Mouse (Mus musculus): ENCODE data around the gene Brat1.

The Brat1 gene

DNA sequence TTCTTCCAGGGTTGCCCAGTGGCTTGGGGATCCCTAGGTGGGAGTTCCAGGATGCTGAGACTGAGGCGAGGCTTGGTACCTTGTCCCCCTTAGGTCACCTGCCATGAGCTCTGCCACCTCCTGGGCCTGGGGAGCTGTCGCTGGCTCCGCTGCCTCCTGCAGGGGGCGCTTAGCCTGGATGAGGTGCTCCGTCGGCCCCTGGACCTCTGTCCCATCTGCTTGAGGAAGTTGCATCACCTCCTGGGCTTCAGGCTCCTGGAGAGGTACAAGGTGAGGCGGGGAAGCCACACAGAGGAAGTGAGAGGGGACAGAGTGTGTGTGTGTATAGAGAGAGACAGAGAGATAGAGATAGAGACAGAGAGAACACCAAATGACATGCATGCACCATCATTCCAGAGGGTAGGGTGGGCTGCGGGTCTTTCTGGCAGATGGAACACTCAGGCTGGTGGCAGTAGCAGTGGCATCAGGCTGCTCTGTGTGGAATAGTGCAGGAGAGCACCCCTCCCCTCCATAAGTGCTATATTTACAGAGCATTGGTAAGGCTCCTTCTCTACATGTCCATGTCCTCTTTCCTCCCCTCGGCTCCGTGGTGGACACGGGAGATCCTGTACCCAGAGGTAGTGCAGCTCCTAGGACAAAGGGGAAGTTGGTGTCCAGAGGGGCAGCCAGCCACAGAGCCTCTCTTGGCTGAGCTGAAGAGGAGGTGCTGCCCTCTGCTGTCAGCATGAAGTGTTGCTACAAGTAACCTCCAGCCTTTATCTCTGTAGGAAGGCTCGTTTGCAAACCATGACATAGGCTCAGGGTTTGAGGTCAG, 44.5 kb downstream of the Brat1 start:
- peak; percentile 85 to 89 for DNase-seq

DNA sequence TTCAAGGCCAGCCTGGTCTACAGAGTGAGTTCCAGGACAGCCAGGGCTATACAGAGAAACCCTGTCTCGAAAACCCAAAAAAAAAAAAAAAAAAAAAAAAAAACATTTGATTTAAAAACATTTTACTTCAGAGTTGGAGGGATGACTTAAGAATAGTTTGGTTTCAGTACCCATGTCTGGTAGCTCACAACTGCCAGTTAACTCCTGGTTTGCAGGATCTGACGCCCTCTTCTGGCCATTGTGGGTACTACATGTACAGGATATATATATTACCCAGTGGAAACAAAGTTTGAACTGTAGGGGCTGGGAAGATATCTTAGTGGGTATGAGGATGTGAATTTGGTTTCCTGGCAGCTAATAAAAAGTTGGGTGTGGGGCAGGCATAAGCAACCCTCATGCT, 46.1 kb downstream of the Brat1 start:
- peak; percentile 42 to 75 for DNase-seq

DNA sequence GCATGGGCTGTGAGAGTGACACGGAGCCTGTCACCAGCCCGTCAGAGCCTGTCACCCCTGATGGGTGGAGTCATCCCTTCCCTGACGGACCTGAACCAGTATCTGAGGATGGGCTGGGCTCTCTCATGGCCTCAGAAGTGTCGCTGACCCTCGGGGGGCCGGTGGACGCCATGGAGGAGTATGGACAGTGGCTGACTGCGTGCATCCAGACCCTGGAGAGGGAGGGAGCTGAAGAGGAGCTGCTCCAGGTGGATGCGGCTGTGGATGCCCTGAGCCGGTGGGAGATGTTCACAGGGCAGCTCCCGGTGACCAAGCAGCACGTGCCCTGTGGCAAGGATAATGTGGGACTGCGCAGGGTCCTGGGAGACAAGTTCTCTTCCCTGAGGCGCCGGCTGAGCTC, 47.2 kb downstream of the Brat1 start:
- no peak for DNase-seq

DNA sequence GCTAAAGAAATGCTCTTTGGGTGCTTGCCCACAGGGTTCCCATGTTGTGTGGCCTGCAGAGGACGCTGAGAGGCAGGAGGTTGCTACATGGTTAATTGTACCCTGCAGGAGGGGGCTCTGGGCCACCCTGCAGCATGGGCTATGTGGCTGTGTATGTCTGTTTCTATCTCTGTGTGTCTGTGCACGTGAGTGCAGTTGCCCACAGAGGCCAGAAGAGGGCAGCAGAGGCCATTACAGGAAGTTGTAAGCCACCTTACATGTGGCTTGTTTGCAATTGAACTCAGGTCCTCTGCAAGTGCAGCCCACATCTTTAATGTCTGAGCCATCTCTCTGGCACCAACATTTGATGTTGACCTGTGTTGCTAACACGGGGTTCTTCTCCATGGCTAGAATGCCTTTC, 47.8 kb downstream of the Brat1 start:
- DNase-seq, result no peak

DNA sequence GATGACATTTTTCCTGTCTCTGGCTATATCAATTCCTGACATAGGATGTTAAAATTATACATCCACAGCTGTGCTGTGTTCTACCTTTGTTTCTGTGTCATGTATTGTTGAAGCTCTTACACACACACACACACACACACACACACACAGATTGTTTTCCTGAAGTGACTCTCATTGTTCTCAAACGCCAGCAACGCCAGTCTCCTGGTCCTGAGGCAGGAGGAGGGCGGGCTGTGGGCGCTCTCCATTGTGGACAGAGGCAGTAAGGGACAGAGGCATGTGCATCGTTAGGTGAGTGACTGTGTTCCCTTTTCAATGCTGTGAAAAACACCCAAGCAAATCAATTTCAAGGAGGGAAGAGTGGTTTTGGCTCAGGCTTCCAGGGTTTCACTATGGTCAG, 48.4 kb downstream of the Brat1 start:
- DNase-seq, result no peak

DNA sequence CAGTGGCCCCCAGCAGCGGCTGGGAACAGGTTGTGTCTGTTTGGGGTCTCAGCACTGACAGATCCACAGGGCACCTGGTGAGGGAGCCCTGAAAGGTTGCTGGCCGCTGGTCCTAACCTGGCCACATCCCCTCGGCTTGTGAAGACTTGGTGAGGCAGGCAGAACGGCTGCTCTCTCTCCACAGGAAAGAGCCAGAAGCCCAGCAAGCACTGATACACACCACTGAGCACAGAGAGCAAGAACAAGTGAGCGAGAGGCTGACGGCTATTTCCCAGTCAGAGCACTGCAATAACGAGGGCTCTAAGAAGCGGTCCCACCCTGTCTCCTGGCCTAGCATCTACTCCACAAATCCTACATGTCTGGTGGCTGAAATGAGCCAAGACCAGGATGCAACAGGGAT, 54.1 kb downstream of the Brat1 start:
- no peak for DNase-seq

DNA sequence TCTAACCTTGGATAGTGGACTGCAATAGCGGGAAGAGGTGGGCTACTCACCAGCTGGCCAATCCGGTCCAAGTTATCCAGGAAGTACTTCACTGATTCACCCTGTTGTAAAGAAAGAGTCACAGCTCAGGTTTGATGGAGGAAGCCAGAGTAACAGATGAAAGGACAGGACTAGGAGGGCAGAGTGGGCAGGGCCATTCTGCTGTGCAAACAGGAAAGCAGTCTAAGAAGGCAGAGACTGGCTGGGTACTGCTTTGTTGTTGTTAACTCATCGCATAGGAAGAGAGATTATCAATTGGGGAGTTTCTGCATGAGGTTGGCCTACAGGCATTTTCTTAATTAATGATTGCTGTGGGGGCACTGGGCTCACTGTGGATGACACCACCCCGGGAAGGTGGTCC, 57.7 kb downstream of the Brat1 start:
- no peak for DNase-seq

DNA sequence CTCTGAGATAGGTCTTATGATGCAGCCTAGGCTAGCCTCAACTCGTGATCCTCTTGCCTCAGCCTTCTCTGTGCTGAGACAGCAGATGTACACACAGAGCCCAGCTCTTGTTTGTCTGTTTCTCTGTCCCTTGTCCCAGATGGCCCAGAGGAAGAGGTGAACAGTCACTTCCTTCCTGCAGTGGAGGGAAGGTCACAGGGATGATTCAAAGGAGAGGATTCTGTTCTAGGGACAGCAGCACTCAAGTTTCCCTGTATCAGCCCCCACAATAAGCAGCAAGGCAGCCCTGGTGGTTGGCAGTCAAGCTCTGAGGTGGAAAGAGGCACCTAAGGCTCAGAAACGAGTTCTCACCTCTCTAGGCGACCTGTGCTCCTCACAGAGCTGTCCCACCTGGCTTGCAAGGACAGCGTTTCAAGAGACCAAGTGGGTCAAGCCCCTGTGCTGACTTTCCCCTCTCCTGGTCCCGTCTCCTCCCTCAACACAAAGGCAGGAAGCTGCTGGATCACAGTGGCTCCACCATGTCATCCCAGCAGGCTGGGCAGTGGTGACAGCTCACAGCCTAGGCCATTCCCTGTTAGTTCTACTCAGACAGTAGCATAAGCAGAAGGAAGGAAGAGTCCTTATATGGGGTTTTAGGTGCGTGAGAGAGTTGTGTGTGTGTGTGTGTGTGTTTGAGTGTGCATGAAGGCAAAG, 60.3 kb downstream of the Brat1 start:
- DNase-seq, result no peak

DNA sequence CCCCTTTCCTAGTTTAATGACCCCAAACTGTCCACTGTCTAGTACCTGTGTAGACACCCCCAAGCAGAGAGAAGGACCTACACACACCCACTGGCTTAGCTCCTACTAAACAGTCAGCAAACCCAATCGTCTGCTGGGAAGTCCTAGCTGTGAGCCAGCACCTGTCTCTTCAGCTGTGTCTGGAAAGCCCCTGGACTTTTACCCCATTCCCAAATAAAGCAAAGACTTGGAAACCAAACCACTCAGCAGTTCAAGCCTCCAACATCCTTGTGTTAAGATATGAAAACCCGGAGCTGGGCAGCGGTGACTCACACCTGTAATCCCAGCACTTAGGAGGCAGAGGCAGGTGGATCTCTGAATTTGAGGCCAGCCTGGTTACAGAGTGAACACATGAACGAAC, 61.8 kb downstream of the Brat1 start:
- no peak for DNase-seq

DNA sequence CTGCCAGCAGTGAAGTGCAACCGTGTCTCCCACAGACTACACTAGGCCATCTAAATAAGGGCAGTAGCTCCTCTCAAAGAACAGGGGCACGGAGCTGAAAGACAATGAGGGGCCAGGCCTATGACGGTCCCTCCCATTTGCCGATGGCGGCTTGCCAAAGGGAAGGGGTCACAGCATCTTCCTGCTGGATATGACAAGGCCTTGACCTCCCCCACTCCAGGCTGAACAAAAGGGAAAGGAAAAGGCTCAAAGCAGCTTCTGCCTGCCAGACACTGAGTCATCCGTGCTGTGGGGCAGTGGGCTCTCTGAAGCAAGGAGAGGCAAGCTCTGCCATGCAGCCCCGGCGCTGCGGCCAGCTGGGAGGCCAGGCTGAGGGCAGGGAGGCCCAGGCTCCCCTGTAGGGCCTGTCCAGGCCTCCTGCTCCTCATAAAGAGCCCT, 62.9 kb downstream of the Brat1 start:
- DNase-seq, result peak; percentile 65 to 78

DNA sequence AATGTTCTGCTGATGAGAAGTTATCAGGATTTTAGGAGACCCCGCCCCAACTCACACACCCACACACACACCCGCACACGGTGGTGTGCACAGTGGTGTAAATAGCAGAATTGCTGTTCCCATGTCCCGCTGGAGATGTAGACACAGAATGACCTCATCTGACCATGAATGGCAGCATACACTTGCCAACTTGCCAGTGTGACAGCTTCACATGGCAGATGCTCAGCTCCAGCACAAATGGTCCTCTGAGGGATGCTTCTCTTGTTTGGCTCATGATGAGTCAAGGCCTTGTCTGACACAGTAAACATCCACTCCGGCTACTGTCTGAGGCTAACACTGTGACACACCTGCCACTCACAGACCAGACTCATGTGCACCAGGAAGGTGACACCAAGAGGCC, 63.5 kb downstream of the Brat1 start:
- DNase-seq, result peak; percentile 72

Measured in cerebellum, postnatal 14 days (tissue).